Mouse (Mus musculus): Measurements from ENCODE around the gene Apoc2.
"Not testable (repeated sequence)": the region's sequence is repeated elsewhere in the genome, so short reads cannot be mapped to it uniquely, and the experiment has no call there.

Gene Apoc2

GRCm38 (mm10) chr7:19698907-19699826 lies 21.4 kb upstream of the Apoc2 start, which contains the start of gene Apoe:
Apoe (minus strand) TSS chr7:19699188.
- DNase-seq: no peak

GRCm38 (mm10) chr7:19697949-19698906 lies 20.5 kb upstream of the Apoc2 start:
- DNase-seq: no peak

- no peak for DNase-seq
These were observed 18.7 kb upstream of the Apoc2 start for GRCm38 (mm10) chr7:19696336-19696873.

GRCm38 (mm10) chr7:19695881-19696280 lies 18.1 kb upstream of the Apoc2 start:
- DNase-seq: no peak

- no peak for DNase-seq
These were observed 17.5 kb upstream of the Apoc2 start for GRCm38 (mm10) chr7:19695213-19695594.

- DNase-seq: no peak
These were observed 16.8 kb upstream of the Apoc2 start for GRCm38 (mm10) chr7:19694336-19695212.

GRCm38 (mm10) chr7:19693421-19693820 lies 15.7 kb upstream of the Apoc2 start:
- no peak for DNase-seq

GRCm38 (mm10) chr7:19691873-19692865 lies 14.4 kb upstream of the Apoc2 start, which contains the start of gene Apoc1:
Apoc1 (minus strand) TSS chr7:19692660.
- DNase-seq: no peak

- DNase-seq: no peak
These were observed 13.7 kb upstream of the Apoc2 start for GRCm38 (mm10) chr7:19691434-19691833.

GRCm38 (mm10) chr7:19690845-19691244 lies 13.1 kb upstream of the Apoc2 start:
- DNase-seq: no peak

GRCm38 (mm10) chr7:19688611-19689010 lies 10.9 kb upstream of the Apoc2 start:
- DNase-seq: no peak

- DNase-seq: no peak
These were observed 10.4 kb upstream of the Apoc2 start for GRCm38 (mm10) chr7:19688101-19688500.

GRCm38 (mm10) chr7:19686927-19687583 lies 9.3 kb upstream of the Apoc2 start:
- not testable (repeated sequence) for DNase-seq

- no peak for DNase-seq
These were observed 8.8 kb upstream of the Apoc2 start for GRCm38 (mm10) chr7:19686521-19686920.

- no peak for DNase-seq
These were observed 7.6 kb upstream of the Apoc2 start for GRCm38 (mm10) chr7:19685374-19685773.

- DNase-seq: no peak
These were observed 6.0 kb upstream of the Apoc2 start for GRCm38 (mm10) chr7:19683771-19684201.

- DNase-seq: no peak
These were observed 5.2 kb upstream of the Apoc2 start for GRCm38 (mm10) chr7:19682979-19683378.

- no peak for DNase-seq
These were observed 3.5 kb upstream of the Apoc2 start, which contains the start of the genes Gm44805 and Apoc4 for GRCm38 (mm10) chr7:19681202-19681694. Gm44805 (minus strand) TSS chr7:19681423. Apoc4 (minus strand) TSS chr7:19681479.

GRCm38 (mm10) chr7:19680702-19681101 lies 3.0 kb upstream of the Apoc2 start:
- DNase-seq: no peak

- DNase-seq: no peak
These were observed 1.2 kb upstream of the Apoc2 start for GRCm38 (mm10) chr7:19678901-19679300.
